Mouse (Mus musculus) neural tube, embryonic 14.5 days (tissue): ENCODE results near the gene Slco3a1. TPM values are rescaled to one million over a fixed set of nuclear protein-coding genes. Genes with fewer than 3 reads are reported as not detected.

ENCODE experiments used
- ATAC-seq: fragments of 200-750 bp; cut with Nextera tagmentation; 2 replicates; pipeline ENCODE4 v1.8.0; 2017; ENCODE audit warnings: low read depth, mild to moderate bottlenecking, moderate TSS enrichment, moderate library complexity
- H3K27ac ChIP-seq: fragments of 300-500 bp; sonication (generic); 2 replicates; pipeline ENCODE4 v1.5.1; 2014; ENCODE audit warnings: low read depth, mild to moderate bottlenecking, control low read depth, low read length, moderate library complexity, mixed read lengths
- H3K27me3 ChIP-seq: fragments of 300-500 bp; sonication (generic); 2 replicates; pipeline ENCODE4 v1.6.1; 2014; ENCODE audit warnings: low read length; ENCODE audit not compliant: control insufficient read depth, insufficient read depth
- H3K36me3 ChIP-seq: fragments of 300-500 bp; sonication (generic); 2 replicates; pipeline ENCODE4 v1.6.1; 2014; ENCODE audit warnings: low read length, mixed read lengths; ENCODE audit not compliant: control insufficient read depth, insufficient read depth
- H3K4me1 ChIP-seq: fragments of 300-500 bp; sonication (generic); 2 replicates; pipeline ENCODE4 v1.6.1; 2014; ENCODE audit warnings: low read length; ENCODE audit not compliant: control insufficient read depth, insufficient read depth
- H3K4me2 ChIP-seq: fragments of 300-500 bp; sonication (generic); 2 replicates; pipeline ENCODE4 v1.6.1; 2014; ENCODE audit warnings: mild to moderate bottlenecking, low read depth, low read length, control low read depth
- H3K4me3 ChIP-seq: fragments of 300-500 bp; sonication (generic); 2 replicates; pipeline ENCODE4 v1.5.1; 2014; ENCODE audit warnings: low read depth, low read length, control low read depth, mixed read lengths
- H3K9ac ChIP-seq: fragments of 300-500 bp; sonication (generic); replicated peaks from 2 replicates; pipeline ENCODE4 v1.6.1; 2014; ENCODE audit warnings: low read depth, mild to moderate bottlenecking, control low read depth, low read length, mixed read lengths
- H3K9me3 ChIP-seq: fragments of 300-500 bp; sonication (generic); 2 replicates; pipeline ENCODE4 v1.6.1; 2016; ENCODE audit warnings: low read length; ENCODE audit not compliant: control insufficient read depth
- WGBS: fragments of 180-500 bp; shearing (Covaris S2); extraction: QIAGEN DNeasy Blood & Tissue Kit; methylation state at CpG from one replicate; pipeline ENCODE4 v1.1.7; 2014; 5-methylcytosine and 5-hydroxymethylcytosine counted together
- polyA plus RNA-seq: library from polyadenylated mRNA; unstranded; fragments of >200 nt; fragmentation: Nextera tagmentation; extraction: Ambion mirVana; gene quantifications from 2 replicates; pipeline ENCODE4 v1.2.1, GENCODE M21; 2014

Gene Slco3a1
- polyA plus RNA-seq, 1 experiment from 2014 or later: 18.6 TPM

DNA sequence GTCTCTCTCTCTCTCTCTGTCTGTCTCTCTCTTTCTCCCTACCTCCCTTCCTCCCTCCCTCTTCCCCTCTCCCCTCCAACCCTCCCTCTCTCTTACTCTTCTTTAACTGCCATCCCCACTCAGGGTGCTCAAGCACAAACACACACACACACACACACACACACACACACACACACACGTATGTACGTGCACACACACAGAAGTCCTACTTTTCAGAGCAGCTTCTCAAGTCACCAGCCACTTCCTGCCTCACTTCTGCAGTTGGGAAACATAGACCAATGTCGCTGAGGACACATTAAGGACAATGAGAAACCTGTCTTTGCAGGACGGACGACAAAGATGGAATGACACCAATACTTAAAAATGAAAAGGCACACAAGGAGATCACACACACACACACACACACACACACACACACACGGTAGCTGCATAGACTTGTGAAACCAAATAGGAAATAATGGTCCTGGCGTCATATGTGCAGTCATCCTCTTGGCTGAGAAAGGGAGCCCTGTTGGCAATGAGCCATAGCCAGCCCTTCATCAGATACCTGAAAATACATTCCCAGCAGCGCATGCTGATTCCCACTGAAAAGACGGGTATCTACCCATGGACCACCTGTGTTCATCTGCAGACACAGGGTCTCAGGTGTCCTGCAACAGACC is 3.1 kb downstream of the Slco3a1 start:
- no peak for ATAC-seq
- peak overlapping the region; percentile 79 for H3K4me2 ChIP-seq
- H3K27ac ChIP-seq: no peak overlapping the region
- peaks cover 11% of the 10 kb centered on the region; the same call in 1 of the 2 replicates for H3K4me1 ChIP-seq
- H3K9ac ChIP-seq: no peak overlapping the region
- H3K4me3 ChIP-seq: no peak overlapping the region; the same call in 1 of the 2 replicates
- no peaks in the 10 kb centered on the region for H3K27me3 ChIP-seq
- no peaks in the 10 kb centered on the region for H3K36me3 ChIP-seq
- no peaks in the 10 kb centered on the region for H3K9me3 ChIP-seq
- WGBS: 81% methylated on average over 9 of the region's 9 CpGs

DNA sequence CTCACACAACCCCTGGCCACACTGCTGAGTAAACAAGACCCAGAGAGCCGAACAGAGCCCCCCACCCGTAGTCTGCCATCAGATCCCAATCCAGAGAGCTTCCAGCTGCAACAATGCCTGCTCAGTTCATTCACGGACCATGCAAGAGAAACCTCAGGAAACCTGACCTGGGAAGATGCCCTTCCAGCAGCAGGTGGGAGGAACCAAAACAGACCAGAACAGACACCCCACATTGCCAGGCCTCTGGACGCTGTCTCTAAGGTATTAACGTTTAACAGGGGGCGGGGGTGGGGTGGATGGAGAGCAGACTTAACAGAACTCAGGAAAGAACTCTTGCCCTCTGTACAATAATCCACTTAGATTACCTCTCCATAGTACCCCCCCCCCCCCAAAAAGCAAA is 4.9 kb downstream of the Slco3a1 start:
- H3K27ac ChIP-seq: no peak overlapping the region
- H3K36me3 ChIP-seq: no peaks in the 10 kb centered on the region
- no peaks in the 10 kb centered on the region for H3K27me3 ChIP-seq
- ATAC-seq: no peak
- no peak overlapping the region for H3K9ac ChIP-seq
- no peaks in the 10 kb centered on the region for H3K9me3 ChIP-seq
- 0 out of 2 replicates have a peak overlapping the region, but pooled peaks have one; percentile 0 for H3K4me2 ChIP-seq
- WGBS: 41% methylated on average over 6 of the region's 6 CpGs
- H3K4me1 ChIP-seq: peaks cover 11% of the 10 kb centered on the region; the same call in 1 of the 2 replicates
- no peak overlapping the region for H3K4me3 ChIP-seq

DNA sequence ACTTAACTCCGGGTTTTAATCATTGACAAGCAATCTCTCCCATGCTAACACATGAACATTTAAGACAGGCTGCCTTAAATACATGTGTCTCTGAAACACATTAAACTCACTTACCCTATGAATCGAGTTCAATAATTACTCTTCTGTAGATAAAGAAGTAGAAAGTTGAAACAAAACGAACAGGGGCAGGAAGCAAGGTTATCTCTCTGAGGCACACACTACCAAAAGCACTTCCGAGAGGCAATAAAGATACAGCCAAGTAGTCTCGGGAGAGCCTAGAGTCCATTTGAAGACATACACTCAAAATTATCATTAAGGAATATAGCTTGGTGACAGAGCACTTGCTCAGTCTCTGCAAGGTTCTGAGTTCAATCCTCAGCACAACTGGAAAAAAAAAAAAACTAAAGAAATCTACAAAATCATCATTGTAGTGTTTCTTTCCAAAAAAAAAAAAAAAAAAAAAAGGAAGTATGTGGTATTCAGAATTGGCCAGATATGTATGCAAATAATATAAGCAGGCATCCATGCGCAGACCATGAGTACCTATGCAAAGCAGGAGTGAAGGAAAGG is 5.5 kb downstream of the Slco3a1 start:
- Histone ChIP-seq H3K27ac (no peak overlapping the region), H3K27me3 (no peaks in the 10 kb centered on the region), H3K36me3 (no peaks in the 10 kb centered on the region), H3K9ac (no peak overlapping the region), H3K4me3 (no peak overlapping the region), H3K9me3 (no peaks in the 10 kb centered on the region), H3K4me2 (no peak overlapping the region), H3K4me1 (peaks cover 11% of the 10 kb centered on the region; the same call in 1 of the 2 replicates)
- no peak for ATAC-seq
- 77% methylated on average over 6 of the region's 6 CpGs for WGBS

DNA sequence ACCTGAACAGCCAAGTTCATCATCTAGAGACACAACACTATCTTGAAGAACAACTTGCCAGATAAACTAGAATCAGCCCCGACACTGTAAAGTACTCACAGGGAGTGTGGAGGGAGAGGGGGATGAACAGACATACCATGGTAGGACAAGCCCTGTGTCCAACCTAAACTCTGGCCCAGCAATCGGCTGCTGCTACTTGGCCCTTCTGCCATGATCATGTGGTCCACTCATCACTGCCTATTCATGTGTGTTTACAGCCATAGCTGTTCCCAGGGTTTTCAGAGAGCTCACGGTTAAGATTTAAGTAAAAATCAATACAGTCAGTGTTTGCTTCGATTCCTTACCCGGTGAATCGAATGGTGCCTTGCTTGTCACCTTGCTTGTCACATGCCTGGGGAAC is 7.9 kb downstream of the Slco3a1 start:
- no peak for ATAC-seq
- no peak overlapping the region for H3K4me3 ChIP-seq
- peaks cover 3% of the 10 kb centered on the region; the same call in 1 of the 2 replicates for H3K4me1 ChIP-seq
- H3K4me2 ChIP-seq: no peak overlapping the region
- H3K9me3 ChIP-seq: no peaks in the 10 kb centered on the region
- H3K36me3 ChIP-seq: no peaks in the 10 kb centered on the region
- no peak overlapping the region for H3K27ac ChIP-seq
- H3K27me3 ChIP-seq: no peaks in the 10 kb centered on the region
- no peak overlapping the region for H3K9ac ChIP-seq
- WGBS: 84% methylated on average over 6 of the region's 6 CpGs

DNA sequence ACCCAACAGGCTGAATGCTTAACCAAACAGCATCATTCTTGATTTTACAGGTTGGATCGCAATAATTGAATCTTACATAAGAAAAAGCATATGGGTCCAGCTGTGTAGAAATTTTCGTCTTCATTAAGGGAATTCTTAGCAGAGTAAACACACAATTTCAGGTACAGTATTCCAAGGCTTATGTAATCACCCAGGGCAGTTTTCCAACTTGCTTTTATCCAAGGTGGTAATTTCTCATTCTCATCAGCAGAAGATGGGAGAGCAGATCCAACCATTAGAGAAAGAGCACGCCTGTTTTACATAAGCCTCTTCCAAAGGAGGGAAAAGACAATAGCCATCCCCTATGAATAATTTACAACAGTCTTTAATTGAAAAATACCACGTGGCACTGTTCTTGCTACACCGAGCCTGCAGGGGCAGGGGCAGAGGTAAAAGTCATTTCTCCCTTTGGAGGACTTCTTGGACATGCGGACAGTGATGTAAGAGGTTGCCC is 9.0 kb downstream of the Slco3a1 start:
- WGBS: 62% methylated on average over 6 of the region's 6 CpGs
- Histone ChIP-seq H3K9me3 (no peaks in the 10 kb centered on the region), H3K27ac (no peak overlapping the region), H3K4me2 (no peak overlapping the region), H3K36me3 (no peaks in the 10 kb centered on the region), H3K4me1 (0 out of 2 replicates have a peak, but pooled peaks cover 3% of the 10 kb centered on the region), H3K27me3 (no peaks in the 10 kb centered on the region), H3K9ac (no peak overlapping the region), H3K4me3 (no peak overlapping the region)
- ATAC-seq: no peak

DNA sequence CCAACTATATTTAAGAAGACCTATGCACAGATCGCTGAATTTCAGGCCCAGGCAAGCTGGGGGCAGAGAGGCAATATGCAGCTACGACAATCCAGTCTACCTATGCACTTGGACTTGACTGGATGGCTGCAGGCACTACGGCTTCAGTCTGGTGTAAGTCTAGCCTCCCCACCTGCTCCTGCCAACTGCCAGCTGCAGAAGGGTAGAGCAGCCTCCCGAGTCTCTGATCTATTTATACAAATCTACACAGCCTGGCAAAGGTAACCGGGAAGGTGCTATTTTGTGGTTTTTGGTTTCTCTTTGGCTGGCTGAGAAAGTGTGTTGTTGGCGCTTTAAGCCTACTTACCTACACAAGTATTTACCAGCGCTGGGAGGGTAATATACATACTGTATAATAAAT is 10.3 kb downstream of the Slco3a1 start:
- WGBS: 80% methylated on average over 7 of the region's 7 CpGs
- Histone ChIP-seq H3K9me3 (no peaks in the 10 kb centered on the region), H3K27ac (no peak overlapping the region), H3K36me3 (no peaks in the 10 kb centered on the region), H3K27me3 (no peaks in the 10 kb centered on the region), H3K9ac (no peak overlapping the region), H3K4me2 (no peak overlapping the region), H3K4me3 (no peak overlapping the region), H3K4me1 (no peaks in the 10 kb centered on the region)
- no peak for ATAC-seq

DNA sequence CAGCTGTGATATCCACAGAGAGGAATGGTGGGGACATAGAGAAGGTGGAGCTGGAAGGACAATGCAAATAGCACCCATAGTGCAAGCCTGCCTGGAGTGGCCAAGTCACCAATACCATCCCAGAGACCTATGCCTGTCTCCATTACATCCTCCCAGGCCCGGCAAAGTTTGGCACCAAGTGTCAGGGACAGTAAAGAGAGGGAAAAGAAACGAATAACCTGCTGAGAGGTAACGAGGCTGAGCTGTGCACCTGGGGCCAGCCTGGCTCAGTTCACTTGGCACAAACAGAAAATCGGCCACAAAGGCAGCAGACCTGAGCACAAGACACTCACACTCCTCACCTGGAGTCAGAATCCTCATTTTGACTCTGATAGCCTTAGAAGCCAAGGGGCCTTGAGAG is 12.6 kb downstream of the Slco3a1 start:
- Histone ChIP-seq H3K4me1 (no peaks in the 10 kb centered on the region), H3K27ac (no peak overlapping the region), H3K4me2 (no peak overlapping the region), H3K36me3 (no peaks in the 10 kb centered on the region), H3K9me3 (no peaks in the 10 kb centered on the region), H3K9ac (no peak overlapping the region), H3K4me3 (no peak overlapping the region), H3K27me3 (no peaks in the 10 kb centered on the region)
- ATAC-seq: no peak
- WGBS: 77% methylated on average over 4 of the region's 4 CpGs

DNA sequence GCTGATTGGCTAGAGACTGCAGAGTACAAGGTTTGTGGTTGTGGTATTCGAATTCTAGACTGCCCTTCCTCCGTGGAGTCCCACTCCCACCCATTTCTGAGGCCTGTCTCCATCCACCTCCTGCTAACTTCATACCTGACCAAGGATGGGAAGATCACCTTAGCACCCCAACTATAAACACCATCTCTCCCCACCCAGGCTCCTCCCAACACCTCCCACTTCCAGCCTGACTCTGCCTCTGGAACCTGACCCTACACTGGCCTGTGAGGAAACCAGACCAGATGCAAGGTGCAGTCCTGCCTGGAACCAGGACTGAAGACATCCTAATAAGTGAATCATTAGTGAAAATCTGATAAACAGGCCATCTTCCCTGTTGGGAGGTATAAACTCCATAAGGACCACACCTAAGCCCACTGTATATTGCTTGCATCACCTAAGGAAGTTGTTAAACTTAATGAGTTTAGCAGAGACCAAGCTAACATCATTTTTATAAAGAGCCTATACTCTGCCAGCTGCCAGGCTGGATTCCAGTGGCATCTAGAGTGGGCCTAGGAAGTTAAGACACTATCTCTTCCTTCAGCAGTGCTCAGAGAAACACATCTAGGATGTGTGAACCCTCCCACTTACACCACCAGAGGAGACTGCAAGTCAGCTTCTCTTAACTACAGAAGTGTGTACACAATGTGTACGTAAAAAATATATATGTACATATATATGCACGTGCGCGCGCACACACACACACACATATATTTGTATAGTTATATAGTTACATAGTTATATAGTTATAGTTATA is 13.5 kb downstream of the Slco3a1 start:
- no peaks in the 10 kb centered on the region for H3K36me3 ChIP-seq
- 93% methylated on average over 7 of the region's 7 CpGs for whole genome bisulfite sequencing
- no peaks in the 10 kb centered on the region for H3K27me3 ChIP-seq
- H3K4me3 ChIP-seq: no peak overlapping the region
- no peak overlapping the region for H3K4me2 ChIP-seq
- H3K27ac ChIP-seq: no peak overlapping the region
- H3K9me3 ChIP-seq: no peaks in the 10 kb centered on the region
- ATAC-seq: no peak
- no peaks in the 10 kb centered on the region for H3K4me1 ChIP-seq
- no peak overlapping the region for H3K9ac ChIP-seq

DNA sequence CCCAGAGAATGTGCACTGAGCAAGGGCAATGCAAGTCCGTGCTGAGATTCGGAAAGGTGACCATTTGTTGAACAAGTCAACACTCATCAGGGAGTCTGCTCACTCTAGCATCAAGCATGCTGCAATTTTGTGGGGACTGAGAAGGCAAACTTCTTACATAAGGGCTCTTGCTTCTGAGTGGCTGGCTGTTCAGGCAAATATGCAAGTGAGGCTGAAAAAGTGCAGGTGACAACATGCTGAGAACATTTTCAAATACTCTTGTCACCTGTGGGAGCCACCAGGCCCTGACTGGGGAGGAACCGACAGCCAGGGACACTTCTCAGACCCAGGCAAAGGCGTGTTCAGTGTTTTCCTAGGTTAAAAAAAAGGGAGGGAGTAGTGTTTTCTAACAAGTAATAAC is 18.4 kb downstream of the Slco3a1 start:
- no peak overlapping the region for H3K9ac ChIP-seq
- no peaks in the 10 kb centered on the region for H3K27me3 ChIP-seq
- ATAC-seq: no peak
- H3K4me2 ChIP-seq: no peak overlapping the region
- H3K27ac ChIP-seq: no peak overlapping the region
- H3K36me3 ChIP-seq: no peaks in the 10 kb centered on the region
- H3K4me3 ChIP-seq: no peak overlapping the region
- H3K4me1 ChIP-seq: no peaks in the 10 kb centered on the region
- 86% methylated on average over 4 of the region's 4 CpGs for WGBS
- no peaks in the 10 kb centered on the region for H3K9me3 ChIP-seq
